Mouse (Mus musculus) adrenal gland (tissue): ENCODE measurements around the gene Dtx2.
"Not testable (repeated sequence)": the region's sequence is repeated elsewhere in the genome, so short reads cannot be mapped to it uniquely, and the experiment has no call there.

Experiments
- intact Hi-C: fragments of 180-260 bp; cut with DNase I; formaldehyde crosslinking; loops from one replicate; pipeline ENCODE4 v1.15.1; 2025

Gene Dtx2

DNA sequence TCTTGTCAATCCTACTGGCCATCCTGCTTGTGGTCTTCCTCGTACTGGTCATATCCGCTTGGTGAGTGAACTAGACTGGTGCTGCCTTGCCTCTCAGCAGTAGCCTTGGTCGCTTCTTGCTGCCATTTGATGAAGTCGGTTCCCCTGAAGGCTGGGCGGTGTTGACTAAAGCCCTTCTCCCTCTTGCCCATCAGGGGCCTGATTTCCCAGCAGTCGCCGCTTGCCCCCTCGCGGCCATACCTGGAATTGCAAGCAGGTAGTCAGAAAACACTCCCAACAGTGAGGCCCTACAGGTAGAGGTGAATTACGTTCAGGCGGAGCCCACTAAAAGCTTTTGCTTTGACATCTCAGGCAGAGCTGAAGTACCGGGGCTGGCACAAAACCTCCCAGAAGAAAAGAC, 67.0 kb downstream of the Dtx2 start:
- intact Hi-C loops, result loop anchor here (1.0 to 5.0 kb wide), 3 partner anchors 74 to 184 kb away; no protein-coding TSS in a partner anchor

DNA sequence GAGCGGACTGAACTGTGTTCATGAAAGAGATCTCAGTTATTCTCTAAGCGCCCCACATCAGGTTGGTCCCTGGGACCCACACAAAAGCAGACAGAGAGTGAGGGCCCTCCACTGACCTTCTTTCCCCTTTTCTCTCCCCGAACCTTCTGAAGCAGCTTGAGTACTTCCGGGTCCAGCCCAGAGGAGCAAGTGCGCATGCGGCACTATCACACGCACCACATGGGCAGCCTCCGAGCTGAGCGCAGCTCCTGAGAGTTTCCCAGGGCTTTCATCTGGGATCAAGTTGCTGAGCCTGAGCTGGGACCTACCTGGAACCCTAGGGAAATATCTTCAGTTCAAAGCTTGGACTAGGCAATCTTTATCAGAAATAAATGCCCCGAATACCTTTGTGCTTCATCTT, 69.3 kb downstream of the Dtx2 start:
- intact Hi-C loops, result loop anchor here (5.0 kb wide), 2 partner anchors 167 to 187 kb away; no protein-coding TSS in a partner anchor

DNA sequence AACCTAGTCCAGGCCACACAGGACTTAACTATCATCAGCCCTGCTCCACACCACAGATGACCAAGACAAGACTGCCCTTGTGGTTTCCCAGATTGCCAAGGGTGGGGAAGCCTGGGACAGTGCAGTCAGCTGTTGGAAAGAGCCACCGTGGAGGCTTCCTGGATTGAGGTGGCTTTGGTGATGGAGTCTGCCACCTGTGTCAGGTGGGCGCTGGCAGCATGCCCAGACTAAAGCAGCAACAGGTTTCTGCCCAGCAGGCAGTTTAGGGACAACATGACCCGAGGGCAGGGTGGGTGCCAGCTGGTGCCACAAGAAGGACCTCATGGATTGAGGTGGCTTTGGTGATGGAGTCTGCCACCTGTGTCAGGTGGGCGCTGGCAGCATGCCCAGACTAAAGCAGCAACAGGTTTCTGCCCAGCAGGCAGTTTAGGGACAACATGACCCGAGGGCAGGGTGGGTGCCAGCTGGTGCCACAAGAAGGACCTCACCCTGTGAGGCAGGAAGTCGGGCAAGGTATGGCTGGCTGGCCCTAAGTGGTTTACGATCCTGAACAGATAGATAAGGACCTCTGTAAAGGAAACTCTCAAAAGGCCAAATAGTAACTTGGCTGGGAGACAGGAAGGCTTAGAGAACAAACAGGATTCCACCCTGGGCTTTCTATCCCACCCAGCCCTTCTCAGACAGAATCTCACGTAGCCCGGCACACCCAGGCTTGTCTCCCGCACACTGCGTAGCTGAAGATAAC, 72.0 kb downstream of the Dtx2 start:
- intact Hi-C loops, result not testable (repeated sequence)

DNA sequence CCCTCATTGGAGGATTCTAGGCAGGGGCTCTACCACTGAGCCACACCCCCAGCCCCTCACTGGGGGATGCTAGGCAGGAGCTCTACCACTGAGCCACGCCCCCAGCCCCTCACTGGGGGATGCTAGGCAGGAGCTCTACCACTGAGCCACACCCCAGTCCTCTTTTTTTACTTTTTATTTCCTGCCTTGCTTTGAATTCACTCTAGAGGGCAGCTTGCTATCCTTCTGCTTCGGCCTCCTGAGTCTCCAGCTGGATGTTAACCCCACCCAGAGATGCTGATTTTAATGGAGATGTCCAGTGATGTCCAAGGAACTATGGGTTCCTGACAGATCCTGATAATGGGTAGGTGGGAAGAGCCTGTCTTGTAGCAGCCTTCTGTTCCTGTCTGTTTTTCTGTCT, 74.8 kb downstream of the Dtx2 start:
- intact Hi-C loops, result no loop called here

DNA sequence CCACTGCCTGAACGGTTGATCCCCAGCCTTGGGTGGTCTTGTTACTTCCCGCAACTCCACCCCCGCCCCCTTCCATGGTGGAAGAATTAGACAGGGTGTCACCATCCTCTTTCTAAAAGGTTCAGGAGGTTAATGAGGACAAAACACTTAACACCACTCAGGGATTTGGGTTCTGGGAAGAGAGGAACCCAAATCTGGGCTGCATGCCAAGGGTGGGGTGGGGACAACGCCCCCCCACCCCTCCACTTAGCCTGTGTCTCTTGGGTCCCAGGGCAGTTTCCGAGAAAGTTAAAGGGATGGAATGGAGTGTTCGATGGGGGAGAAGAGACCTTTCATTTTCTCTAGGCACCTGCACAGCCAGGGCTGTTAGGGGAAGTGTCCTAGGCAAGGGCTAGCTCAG, 78.5 kb downstream of the Dtx2 start:
- intact Hi-C loops, result no loop called here

DNA sequence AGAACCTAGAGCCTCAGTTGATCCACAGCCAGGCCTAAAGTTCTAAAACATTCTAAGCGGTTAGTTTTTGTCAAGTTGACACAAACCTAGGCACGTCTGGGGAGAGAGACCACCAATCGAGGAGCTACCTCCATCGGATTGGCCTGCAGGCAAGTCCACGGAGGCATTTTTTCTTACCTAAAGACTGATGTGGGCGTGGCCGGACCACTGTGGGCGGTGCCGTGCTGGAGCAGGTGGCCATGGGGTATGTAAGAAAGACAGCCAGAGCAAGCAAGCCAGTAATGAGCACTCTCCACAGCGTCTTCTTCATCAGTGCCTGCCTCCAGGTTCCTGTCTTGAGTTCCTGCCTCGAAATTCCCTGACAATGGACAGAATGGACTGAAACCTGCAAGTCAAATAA, 78.9 kb downstream of the Dtx2 start:
- intact Hi-C loops, result no loop called here

DNA sequence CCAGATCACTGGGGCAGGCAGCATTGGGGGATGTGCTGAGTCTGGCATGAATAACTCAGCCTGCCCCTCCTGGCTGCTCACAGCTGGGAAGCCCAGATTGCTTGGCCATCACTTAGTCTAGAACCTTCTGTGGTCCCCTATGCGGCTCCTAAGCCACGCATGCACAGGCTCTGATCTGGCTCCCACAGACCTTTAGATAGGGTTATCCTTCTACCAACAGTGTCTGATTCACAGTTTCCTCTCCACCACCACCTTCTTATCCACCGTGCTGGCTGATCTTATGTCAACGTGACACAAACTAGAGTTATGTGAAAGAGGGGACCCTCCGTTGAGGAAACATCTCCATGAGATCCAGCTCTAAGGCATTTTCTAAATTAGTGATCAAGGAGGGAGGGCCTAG, 80.5 kb downstream of the Dtx2 start:
- intact Hi-C loops, result no loop called here

DNA sequence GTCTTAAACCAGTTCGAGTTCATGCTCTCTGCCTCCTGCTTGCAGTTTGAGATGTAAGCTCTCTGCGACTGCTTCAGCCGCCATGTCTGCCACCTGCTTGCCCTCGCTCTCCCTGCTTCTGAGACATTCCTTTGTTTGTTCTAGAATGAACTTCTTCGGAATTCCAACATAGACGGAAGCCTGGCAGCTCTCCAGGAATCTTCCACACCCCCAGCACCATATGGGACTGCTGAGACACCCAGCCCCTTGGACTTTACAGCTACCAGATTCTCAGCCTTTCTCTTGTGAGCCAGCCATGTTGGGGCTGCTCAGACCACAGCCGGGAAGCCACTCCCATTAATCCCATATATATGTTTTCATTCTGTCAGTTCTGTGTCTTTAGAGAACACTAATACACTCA, 81.7 kb downstream of the Dtx2 start:
- intact Hi-C loops, result no loop called here

DNA sequence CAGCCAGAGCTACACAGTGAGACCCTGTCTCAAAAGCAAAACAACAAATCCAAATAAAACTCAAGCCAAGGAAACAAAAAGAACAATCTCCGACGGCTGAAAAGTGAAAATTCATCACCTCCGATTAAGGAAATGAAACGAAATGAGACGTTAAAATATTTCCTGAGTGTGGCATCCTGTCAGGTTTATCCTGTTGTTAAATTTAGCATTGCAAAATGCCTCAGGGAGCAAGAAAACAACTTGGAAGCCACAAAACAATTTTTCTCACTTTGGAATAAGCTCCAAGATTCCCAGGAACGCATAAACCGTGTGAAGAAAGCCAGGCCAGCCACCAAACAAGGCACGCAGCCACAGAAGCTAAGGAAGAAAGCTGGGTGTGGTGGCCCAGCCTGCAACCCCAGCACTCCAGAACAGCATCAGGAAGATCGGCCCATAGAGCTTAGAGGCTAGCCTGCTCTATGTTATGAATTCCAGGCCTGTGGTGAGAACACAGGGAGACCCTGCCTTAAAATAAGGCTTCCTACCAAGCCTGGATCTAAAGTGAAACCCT, 82.5 kb downstream of the Dtx2 start:
- intact Hi-C loops, result no loop called here

DNA sequence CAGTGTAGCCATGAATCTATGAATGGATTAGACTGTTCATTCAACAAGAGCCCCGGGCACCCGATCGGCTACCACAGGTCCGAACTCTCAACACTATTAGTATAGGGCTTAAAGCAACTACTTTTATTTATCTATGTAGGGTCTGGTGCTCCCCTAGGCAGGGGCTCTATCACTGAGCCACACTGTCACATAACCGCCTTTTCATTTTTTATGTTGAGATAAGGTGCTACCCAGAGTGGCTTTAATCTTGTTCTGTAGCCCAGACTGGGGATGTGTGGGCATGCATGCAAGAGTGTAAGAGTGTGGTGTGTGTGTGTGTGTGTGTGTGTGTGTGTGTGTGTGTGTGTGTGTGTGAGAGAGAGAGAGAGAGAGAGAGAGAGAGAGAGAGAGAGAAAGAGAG, 83.5 kb downstream of the Dtx2 start:
- intact Hi-C loops, result no loop called here

DNA sequence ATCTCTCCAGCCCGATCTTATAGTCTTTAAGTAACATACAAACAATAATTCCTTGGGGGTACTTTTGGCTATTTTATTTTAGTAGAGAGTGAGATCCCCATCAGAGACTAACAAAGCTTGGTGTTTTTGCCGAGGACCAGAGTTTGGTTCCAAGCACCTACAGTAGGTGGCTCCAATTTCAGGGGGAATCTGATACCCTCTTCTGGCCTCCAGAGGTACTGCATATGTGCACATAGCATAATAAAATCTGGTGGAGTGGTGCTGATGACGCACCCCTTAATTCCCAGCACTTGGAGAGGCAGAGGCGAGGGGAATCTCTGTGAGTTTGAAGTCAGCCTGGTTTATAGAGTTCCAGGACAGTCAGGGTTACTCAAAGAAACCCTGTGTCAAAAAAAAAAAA, 87.7 kb downstream of the Dtx2 start:
- intact Hi-C loops, result no loop called here
